16 mouse cellular contexts compared by ENCODE assay signal in the genomic region with DNA sequence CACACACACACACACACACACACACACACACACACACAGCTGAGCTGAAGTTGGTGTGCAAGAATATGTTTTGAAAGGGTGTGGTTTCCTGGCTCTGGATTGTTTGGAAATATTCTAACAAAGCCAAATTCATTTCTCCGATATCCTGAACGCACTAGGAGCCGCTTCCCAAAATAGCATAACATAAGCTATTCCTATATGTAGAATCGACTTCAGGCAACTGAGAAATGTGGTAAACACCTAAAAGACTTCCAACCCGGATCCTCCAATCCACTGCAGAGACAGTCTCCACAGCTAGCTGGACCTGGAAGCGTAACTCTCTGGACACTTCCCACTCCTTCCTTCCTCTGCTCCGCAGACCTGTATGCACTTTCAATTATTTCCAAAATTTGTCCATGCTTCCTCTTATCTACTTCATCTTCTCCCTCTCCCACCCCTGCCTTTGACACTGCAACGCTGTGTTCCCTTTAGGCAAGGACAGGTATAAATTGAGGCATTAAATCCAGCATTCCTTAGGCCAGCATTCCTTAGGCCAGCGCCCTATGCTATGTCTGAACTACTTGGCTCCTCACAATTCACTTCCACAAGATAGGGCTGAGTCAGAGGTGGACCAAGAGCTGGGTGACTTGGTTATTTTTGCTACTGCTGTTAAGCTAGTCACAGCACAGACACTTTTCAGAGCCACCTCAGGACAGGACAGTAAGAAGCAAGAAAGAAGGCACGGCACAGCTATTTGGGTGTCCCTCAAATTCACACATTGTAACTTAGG.
DNase-seq lines count a peak whose midpoint lies in the region; ATAC-seq and TF ChIP-seq lines count a peak whose summit lies in the region.
"Had no signal": no experiment of that assay in that cellular context is flagged by ENCODE, and none has a peak within 500 bp of the region (broad histone marks: within the 10 kb centered on the region; RNA-seq: fewer than 3 reads in every experiment).

No protein-coding gene starts in this region.

- no peak for DNase-seq in forebrain, postnatal 0 days
- no peak for DNase-seq in forebrain, embryonic 11.5 days (ENCODE audit: low spot score)
- DNase-seq in kidney, postnatal 0 days (ENCODE audit: low spot score) = no peak
- DNase-seq in kidney, adult 8-10 months = no peak
- DNase-seq in brain, adult 2 months (ENCODE audit: low read depth, low spot score) = peak; percentile 51
- no peak for DNase-seq in heart, postnatal 0 days (ENCODE audit: low spot score)
- no peak for DNase-seq in gastrocnemius, adult 18-20 months (ENCODE audit: low spot score)
- no peak for DNase-seq in MN1 (ENCODE audit: low spot score)
- DNase-seq: adrenal gland, postnatal 25 days; cerebellum, adult 11 months; embryo, embryonic 11 days; gastrocnemius, postnatal 14 days; kidney, postnatal 14 days had no signal

- H3K9ac ChIP-seq in forebrain, postnatal 0 days = no peak overlapping the region
- no peak overlapping the region for H3K9ac ChIP-seq in forebrain, embryonic 11.5 days (ENCODE audit: low read length)
- no peak overlapping the region for H3K9ac ChIP-seq in kidney, postnatal 0 days (ENCODE audit: low read depth, low read length)
- H3K9ac ChIP-seq in heart, postnatal 0 days (replicated peaks; ENCODE audit: low read depth, low read length) = no peak overlapping the region
- H3K9ac ChIP-seq: forebrain, embryonic 12.5 days; hindbrain, embryonic 12.5 days; limb, embryonic 13.5 days had no signal

- no peaks in the 10 kb centered on the region for H3K4me1 ChIP-seq in forebrain, postnatal 0 days (ENCODE audit: insufficient read depth)
- no peaks in the 10 kb centered on the region for H3K4me1 ChIP-seq in forebrain, embryonic 11.5 days (replicated peaks; ENCODE audit: control insufficient read depth, insufficient read depth, low read length)
- peaks cover 7% of the 10 kb centered on the region; the same call in 1 of the 2 replicates for H3K4me1 ChIP-seq in kidney, postnatal 0 days (replicated peaks; ENCODE audit: insufficient read depth, low read length)
- H3K4me1 ChIP-seq in heart, postnatal 0 days (ENCODE audit: control insufficient read depth, insufficient read depth) = peaks cover 20% of the 10 kb centered on the region
- H3K4me1 ChIP-seq: forebrain, embryonic 12.5 days had no signal

- H3K9me3 ChIP-seq in forebrain, postnatal 0 days (ENCODE audit: low read length) = no peaks in the 10 kb centered on the region
- no peaks in the 10 kb centered on the region for H3K9me3 ChIP-seq in forebrain, embryonic 11.5 days (ENCODE audit: control insufficient read depth, low read length)
- no peaks in the 10 kb centered on the region for H3K9me3 ChIP-seq in kidney, postnatal 0 days (replicated peaks; ENCODE audit: low read length)
- no peaks in the 10 kb centered on the region for H3K9me3 ChIP-seq in heart, postnatal 0 days (replicated peaks; ENCODE audit: control insufficient read depth, low read length)
- H3K9me3 ChIP-seq: forebrain, embryonic 12.5 days; hindbrain, embryonic 12.5 days; limb, embryonic 13.5 days had no signal

- no peak for TF ChIP-seq CTCF in forebrain, postnatal 0 days (IDR thresholded peaks at IDR 0.05; ENCODE audit: low read depth)
- TF ChIP-seq CTCF in kidney, postnatal 0 days (IDR thresholded peaks at IDR 0.05; ENCODE audit: low read depth) = no peak
- no peak for TF ChIP-seq CTCF in heart, postnatal 0 days (IDR thresholded peaks at IDR 0.05; ENCODE audit: low read depth)

- no peaks in the 10 kb centered on the region for H3K36me3 ChIP-seq in forebrain, postnatal 0 days (ENCODE audit: insufficient read depth)
- no peaks in the 10 kb centered on the region for H3K36me3 ChIP-seq in forebrain, embryonic 11.5 days (ENCODE audit: control insufficient read depth, insufficient read depth, low read length)
- H3K36me3 ChIP-seq in kidney, postnatal 0 days (ENCODE audit: insufficient read depth, low read length) = no peaks in the 10 kb centered on the region
- no peaks in the 10 kb centered on the region for H3K36me3 ChIP-seq in heart, postnatal 0 days (replicated peaks; ENCODE audit: control insufficient read depth, insufficient read depth, low read length)
- H3K36me3 ChIP-seq: forebrain, embryonic 12.5 days; hindbrain, embryonic 12.5 days; limb, embryonic 13.5 days had no signal

- H3K27ac ChIP-seq in forebrain, postnatal 0 days (ENCODE audit: low read depth, low read length) = 0 out of 2 replicates have a peak overlapping the region, but pooled peaks have one; percentile 9
- no peak overlapping the region for H3K27ac ChIP-seq in forebrain, embryonic 11.5 days (ENCODE audit: low read depth, low read length)
- peak overlapping the region; percentile 1 for H3K27ac ChIP-seq in kidney, postnatal 0 days
- peak overlapping the region; percentile 70 for H3K27ac ChIP-seq in heart, postnatal 0 days (ENCODE audit: low read depth)
- H3K27ac ChIP-seq: forebrain, embryonic 12.5 days; hindbrain, embryonic 12.5 days; limb, embryonic 13.5 days had no signal

- no peak overlapping the region for H3K4me2 ChIP-seq in forebrain, postnatal 0 days (ENCODE audit: low read depth)
- no peak overlapping the region for H3K4me2 ChIP-seq in forebrain, embryonic 11.5 days (ENCODE audit: low read depth, low read length, severe bottlenecking)
- H3K4me2 ChIP-seq in kidney, postnatal 0 days (ENCODE audit: low read length) = no peak overlapping the region
- H3K4me2 ChIP-seq in heart, postnatal 0 days (ENCODE audit: low read depth, low read length) = peak overlapping the region; percentile 10; the same call in 1 of the 2 replicates
- H3K4me2 ChIP-seq: forebrain, embryonic 12.5 days; hindbrain, embryonic 12.5 days; limb, embryonic 13.5 days had no signal

- WGBS in forebrain, postnatal 0 days = 79% methylated on average over 10 of the region's 10 CpGs
- 87% methylated on average over 10 of the region's 10 CpGs for WGBS in forebrain, embryonic 11.5 days
- 66% methylated on average over 10 of the region's 10 CpGs for WGBS in kidney, postnatal 0 days
- WGBS in heart, postnatal 0 days = 33% methylated on average over 10 of the region's 10 CpGs

- no peaks in the 10 kb centered on the region for H3K27me3 ChIP-seq in forebrain, postnatal 0 days (ENCODE audit: insufficient read depth, low read length)
- H3K27me3 ChIP-seq in forebrain, embryonic 11.5 days (ENCODE audit: control insufficient read depth, insufficient read depth, low read length) = no peaks in the 10 kb centered on the region
- H3K27me3 ChIP-seq in kidney, postnatal 0 days (ENCODE audit: insufficient read depth, low read length) = no peaks in the 10 kb centered on the region
- H3K27me3 ChIP-seq in heart, postnatal 0 days (ENCODE audit: control insufficient read depth, insufficient read depth, low read length) = no peaks in the 10 kb centered on the region
- H3K27me3 ChIP-seq: forebrain, embryonic 12.5 days; hindbrain, embryonic 12.5 days; limb, embryonic 13.5 days had no signal

- TF ChIP-seq EP300 in heart, postnatal 0 days (IDR thresholded peaks at IDR 0.05; ENCODE audit: low read depth) = 0 out of 2 replicates have a peak, but pooled peaks have one; percentile 32

- no peak for ATAC-seq in forebrain, postnatal 0 days
- ATAC-seq in forebrain, embryonic 11.5 days (replicated peaks; ENCODE audit: low FRiP score) = no peak
- no peak for ATAC-seq in kidney, postnatal 0 days (replicated peaks; ENCODE audit: low FRiP score, low read depth)
- ATAC-seq in heart, postnatal 0 days (ENCODE audit: insufficient read depth, low read depth) = peak; percentile 56

- H3K4me3 ChIP-seq in forebrain, postnatal 0 days (ENCODE audit: low read depth, low read length) = no peak overlapping the region
- no peak overlapping the region for H3K4me3 ChIP-seq in forebrain, embryonic 11.5 days (ENCODE audit: low read depth, low read length)
- no peak overlapping the region for H3K4me3 ChIP-seq in kidney, postnatal 0 days (replicated peaks; ENCODE audit: low read depth, low read length)
- H3K4me3 ChIP-seq in heart, postnatal 0 days (ENCODE audit: low read depth, low read length) = no peak overlapping the region
- H3K4me3 ChIP-seq: forebrain, embryonic 12.5 days; hindbrain, embryonic 12.5 days; limb, embryonic 13.5 days had no signal
